Mouse (Mus musculus): ENCODE data around the gene Ell. TPM values are rescaled to one million over a fixed set of nuclear protein-coding genes. Genes with fewer than 3 reads are reported as not detected.

The Ell gene
- polyA plus RNA-seq (2012; rRNA removed), result 20.5 and 45.6 TPM in 2 replicates

GRCm38 (mm10) chr8:70539077-70539813 is at the start of gene Ell:
Gene Ell, plus strand, starts transcription at chr8:70539457.
- H3K27me3 ChIP-seq (ENCODE audit: control insufficient read depth, insufficient read depth, low read length), result no peaks in the 10 kb centered on the region

GRCm38 (mm10) chr8:70489576-70489975 is 49.7 kb upstream of the Ell start:
- Histone ChIP-seq H3K27me3 (ENCODE audit: control insufficient read depth, insufficient read depth, low read length) (peaks cover 88% of the 10 kb centered on the region), H3K36me3 (ENCODE audit: control insufficient read depth, insufficient read depth, low read length) (no peaks in the 10 kb centered on the region), H3K27ac (ENCODE audit: insufficient read depth, low read depth, low read length) (no peak overlapping the region), H3K4me1 (ENCODE audit: control insufficient read depth, insufficient read depth, insufficient read length, low read length) (peaks cover 7% of the 10 kb centered on the region; the same call in 1 of the 2 replicates), H3K4me3 (ENCODE audit: low read depth, low read length) (peak overlapping the region; percentile 14; the same call in 1 of the 2 replicates)
- no peak for TF ChIP-seq CTCF (IDR thresholded peaks at IDR 0.05; ENCODE audit: extremely low read depth, insufficient read length, insufficient replicate concordance, low read depth, low read length)
- TF ChIP-seq POLR2A (IDR thresholded peaks at IDR 0.05; ENCODE audit: low read depth, low read length), result no peak
- 2% methylated on average over 39 of the region's 41 CpGs for WGBS

More at GRCm38 (mm10) chr8:70539077-70539813, at the start of gene Ell:
- Histone ChIP-seq H3K27ac (ENCODE audit: insufficient read depth, low read depth, low read length) (peak within 1 kb of the TSS; percentile 99), H3K36me3 (ENCODE audit: control insufficient read depth, insufficient read depth, low read length) (peaks cover 19% of the 10 kb centered on the region), H3K4me1 (ENCODE audit: control insufficient read depth, insufficient read depth, insufficient read length, low read length) (peaks cover 21% of the 10 kb centered on the region), H3K4me3 (ENCODE audit: low read depth, low read length) (peak within 1 kb of the TSS; percentile 91)
- TF ChIP-seq CTCF (IDR thresholded peaks at IDR 0.05; ENCODE audit: extremely low read depth, insufficient read length, insufficient replicate concordance, low read depth, low read length), result no peak
- TF ChIP-seq POLR2A (IDR thresholded peaks at IDR 0.05; ENCODE audit: low read depth, low read length), result peak; percentile 46; the same call in 1 of the 2 replicates
- 1% methylated on average over 58 of the region's 58 CpGs for WGBS

- Histone ChIP-seq H3K36me3 (ENCODE audit: control insufficient read depth, insufficient read depth, low read length) (no peaks in the 10 kb centered on the region), H3K27ac (ENCODE audit: insufficient read depth, low read depth, low read length) (no peak overlapping the region), H3K4me3 (ENCODE audit: low read depth, low read length) (no peak overlapping the region), H3K4me1 (ENCODE audit: control insufficient read depth, insufficient read depth, insufficient read length, low read length) (peaks cover 7% of the 10 kb centered on the region; the same call in 1 of the 2 replicates), H3K27me3 (ENCODE audit: control insufficient read depth, insufficient read depth, low read length) (peaks cover 90% of the 10 kb centered on the region)
- 24% methylated on average over 10 of the region's 10 CpGs for WGBS
- TF ChIP-seq CTCF (IDR thresholded peaks at IDR 0.05; ENCODE audit: extremely low read depth, insufficient read length, insufficient replicate concordance, low read depth, low read length) (no peak), POLR2A (IDR thresholded peaks at IDR 0.05; ENCODE audit: low read depth, low read length) (no peak)
Observed at GRCm38 (mm10) chr8:70490061-70490879, 49.0 kb upstream of the Ell start.

DNA sequence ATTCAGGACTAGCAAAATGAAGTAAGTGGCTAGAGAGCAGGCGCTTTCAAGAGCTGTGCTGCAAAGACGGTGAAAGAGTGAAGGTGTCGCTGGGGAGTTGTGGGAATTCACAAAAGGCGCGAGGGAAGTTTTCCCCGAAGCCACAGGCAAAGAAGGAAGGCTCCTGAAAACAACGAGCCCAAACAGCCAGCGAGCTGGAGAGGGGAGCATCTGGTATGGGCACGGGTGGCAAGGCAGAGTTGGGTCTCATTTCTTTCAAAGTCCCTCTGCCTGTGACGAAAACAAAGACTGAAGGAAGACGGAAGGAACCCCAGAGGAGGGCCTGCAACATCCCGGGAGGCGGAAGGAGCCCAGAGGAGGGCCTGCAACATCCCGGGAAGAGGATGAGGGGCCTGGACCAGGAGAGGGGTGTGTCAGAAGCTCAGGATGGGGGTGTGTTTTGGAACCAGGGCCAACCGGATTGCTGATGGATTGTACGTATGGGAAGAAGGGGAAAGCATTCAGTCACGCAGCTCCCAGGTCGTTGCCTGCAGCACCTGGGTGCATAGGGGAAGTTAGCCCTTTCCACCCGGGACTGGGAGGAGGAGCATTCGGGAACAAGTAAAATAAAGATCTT is 48.3 kb upstream of the Ell start:
- TF ChIP-seq POLR2A (IDR thresholded peaks at IDR 0.05; ENCODE audit: low read depth, low read length) (no peak), CTCF (IDR thresholded peaks at IDR 0.05; ENCODE audit: extremely low read depth, insufficient read length, insufficient replicate concordance, low read depth, low read length) (no peak)
- Histone ChIP-seq H3K27ac (ENCODE audit: insufficient read depth, low read depth, low read length) (no peak overlapping the region), H3K4me1 (ENCODE audit: control insufficient read depth, insufficient read depth, insufficient read length, low read length) (peaks cover 7% of the 10 kb centered on the region; the same call in 1 of the 2 replicates), H3K4me3 (ENCODE audit: low read depth, low read length) (no peak overlapping the region), H3K27me3 (ENCODE audit: control insufficient read depth, insufficient read depth, low read length) (peaks cover 95% of the 10 kb centered on the region), H3K36me3 (ENCODE audit: control insufficient read depth, insufficient read depth, low read length) (no peaks in the 10 kb centered on the region)
- WGBS, result 8% methylated on average over 20 of the region's 20 CpGs

DNA sequence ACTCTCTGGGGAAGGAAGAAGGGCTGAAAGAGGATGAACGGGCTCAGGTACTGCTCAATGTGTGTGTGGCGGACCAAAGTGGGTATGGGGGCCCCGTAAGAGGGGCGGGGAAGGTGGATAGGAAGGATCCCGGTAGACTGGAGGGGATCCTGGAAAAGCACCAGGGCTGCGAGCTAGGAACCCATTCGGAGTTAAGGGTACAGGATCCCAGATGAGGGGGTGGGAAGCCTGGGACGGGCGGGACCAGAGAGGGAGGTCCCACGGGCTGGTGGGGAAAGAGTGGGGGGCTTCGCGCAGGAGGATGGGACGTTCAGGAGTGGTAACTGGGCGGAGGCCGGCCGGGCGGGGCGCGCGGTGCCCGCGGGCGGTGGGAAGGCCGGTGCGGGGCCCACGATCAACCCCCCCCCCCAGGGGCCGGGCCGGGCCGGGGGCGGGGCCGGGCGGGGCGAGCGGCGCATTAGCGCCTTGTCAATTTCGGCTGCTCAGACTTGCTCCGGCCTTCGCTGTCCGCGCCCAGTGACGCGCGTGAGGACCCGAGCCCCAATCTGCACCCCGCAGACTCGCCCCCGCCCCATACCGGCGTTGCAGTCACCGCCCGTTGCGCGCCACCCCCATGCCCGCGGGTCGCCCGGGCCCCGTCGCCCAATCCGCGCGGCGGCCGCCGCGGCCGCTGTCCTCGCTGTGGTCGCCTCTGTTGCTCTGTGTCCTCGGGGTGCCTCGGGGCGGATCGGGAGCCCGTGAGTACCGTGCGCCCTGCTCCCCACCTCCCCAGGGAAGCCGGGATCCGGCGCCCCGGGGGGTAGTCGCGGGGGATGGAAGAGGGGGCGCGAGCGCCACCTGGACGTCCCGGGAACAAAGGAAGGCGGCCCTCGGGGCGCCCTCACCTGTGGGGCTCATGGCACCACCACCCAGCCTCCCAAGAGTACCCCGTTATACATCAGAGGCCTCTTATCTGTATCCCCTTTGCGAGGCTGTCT is 46.3 kb upstream of the Ell start, which contains the start of gene Crlf1:
Gene Crlf1 (plus strand): TSS at position 495 of the 977 bp plus-strand sequence.
- Histone ChIP-seq H3K27me3 (ENCODE audit: control insufficient read depth, insufficient read depth, low read length) (peaks cover 87% of the 10 kb centered on the region), H3K4me1 (ENCODE audit: control insufficient read depth, insufficient read depth, insufficient read length, low read length) (peaks cover 5% of the 10 kb centered on the region; the same call in 1 of the 2 replicates)

More for the DNA sequence above, 46.3 kb upstream of the Ell start, which contains the start of gene Crlf1:
- no peak within 1 kb of the TSS for H3K27ac ChIP-seq (ENCODE audit: insufficient read depth, low read depth, low read length)
- peak within 1 kb of the TSS; percentile 42 for H3K4me3 ChIP-seq (ENCODE audit: low read depth, low read length)
- TF ChIP-seq CTCF (IDR thresholded peaks at IDR 0.05; ENCODE audit: extremely low read depth, insufficient read length, insufficient replicate concordance, low read depth, low read length) (no peak), POLR2A (IDR thresholded peaks at IDR 0.05; ENCODE audit: low read depth, low read length) (no peak)
- WGBS, result 2% methylated on average over 84 of the region's 93 CpGs
- H3K36me3 ChIP-seq (ENCODE audit: control insufficient read depth, insufficient read depth, low read length), result no peaks in the 10 kb centered on the region

Measured in small intestine, adult 2 months (tissue).